Mouse (Mus musculus): ENCODE results near the gene Gper1. TPM values are rescaled to one million over a fixed set of nuclear protein-coding genes. Genes with fewer than 3 reads are reported as not detected.

The Gper1 gene
- polyA plus RNA-seq, 1 experiment from 2014 or later: not detected

DNA sequence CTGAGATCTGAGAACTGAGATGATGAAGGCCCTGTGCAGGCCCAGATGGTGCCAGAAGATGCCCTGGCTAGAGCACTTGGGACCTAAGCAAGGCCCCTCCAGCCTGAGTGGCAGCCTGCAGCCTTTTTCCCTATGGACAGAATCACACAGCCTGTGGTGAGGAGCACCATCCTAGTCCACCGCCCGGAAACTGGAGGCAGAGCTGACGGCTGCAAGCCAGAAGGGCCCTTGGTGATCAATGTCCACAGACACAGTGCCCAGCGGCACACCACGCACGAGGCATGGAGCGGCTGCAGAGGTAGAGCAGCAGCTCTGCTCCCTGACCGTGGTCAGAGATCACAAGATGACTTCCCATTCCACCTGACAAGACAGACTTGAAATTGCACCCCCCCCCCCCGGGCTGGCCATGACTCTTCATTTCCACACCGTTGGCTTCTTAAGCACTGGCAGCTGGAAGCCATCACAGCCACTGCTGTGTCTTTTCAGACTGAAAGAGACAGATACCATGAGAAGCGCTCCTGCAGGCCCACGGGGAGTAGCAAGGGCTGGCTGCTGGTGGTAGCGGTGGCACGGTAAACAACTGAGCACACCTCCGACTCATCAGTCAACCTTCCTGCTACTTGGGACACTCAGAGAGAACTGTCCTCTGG lies 11.2 kb upstream of the Gper1 start:
- 83% methylated on average over 15 of the region's 15 CpGs for WGBS (ENCODE audit: missing documents)
- H3K36me3 ChIP-seq (ENCODE audit: inconsistent target): peaks cover 12% of the 10 kb centered on the region; the same call in 1 of the 2 replicates
- no peak overlapping the region for H3K27ac ChIP-seq
- no peak overlapping the region for H3K4me3 ChIP-seq (ENCODE audit: inconsistent target)
- peaks cover 40% of the 10 kb centered on the region for H3K79me2 ChIP-seq (ENCODE audit: inconsistent target)

DNA sequence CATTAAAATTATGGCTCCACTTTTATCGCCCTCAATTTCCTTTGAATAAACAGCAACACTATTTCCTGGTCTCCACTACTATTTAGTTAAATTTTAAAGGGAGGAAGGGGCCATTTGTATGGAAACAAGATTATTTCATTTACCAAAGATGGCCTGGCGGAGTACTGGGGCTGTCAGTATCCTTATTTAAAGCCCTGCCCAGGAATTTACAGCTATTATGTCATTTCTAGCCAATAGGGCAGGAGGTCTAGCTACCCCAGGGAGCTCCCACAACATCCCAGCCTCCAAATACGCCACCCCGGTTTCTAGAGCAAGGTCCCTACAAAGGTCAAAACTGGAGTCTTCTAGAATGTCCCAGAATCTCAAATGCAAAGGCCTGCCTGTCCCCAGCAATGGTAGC lies 9.4 kb upstream of the Gper1 start:
- Histone ChIP-seq H3K79me2 (ENCODE audit: inconsistent target) (peaks cover 26% of the 10 kb centered on the region; the same call in 1 of the 2 replicates), H3K36me3 (ENCODE audit: inconsistent target) (peaks cover 12% of the 10 kb centered on the region; the same call in 1 of the 2 replicates), H3K4me3 (ENCODE audit: inconsistent target) (no peak overlapping the region), H3K27ac (no peak overlapping the region)
- WGBS (ENCODE audit: missing documents): 95% methylated on average over 4 of the region's 4 CpGs

DNA sequence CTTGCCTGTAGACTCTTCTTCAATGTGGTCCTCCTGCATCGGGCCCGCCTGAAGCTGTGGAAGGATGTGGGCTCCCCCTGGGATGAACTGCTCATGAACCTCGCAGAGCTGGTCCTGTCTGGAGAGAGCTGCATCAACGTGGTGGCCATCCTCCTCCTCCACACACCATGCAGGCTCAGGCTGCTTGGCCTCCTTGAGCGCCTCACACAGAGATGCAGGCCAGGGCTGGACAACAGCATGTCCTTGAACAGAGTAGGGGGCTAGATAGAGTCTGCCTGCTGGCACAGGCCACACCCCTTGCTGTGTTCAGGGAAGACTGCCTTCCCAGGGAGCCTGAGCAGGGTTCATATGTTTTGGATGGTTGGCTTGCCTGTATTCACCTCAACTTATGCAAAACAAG lies 8.0 kb upstream of the Gper1 start:
- H3K79me2 ChIP-seq (ENCODE audit: inconsistent target): peaks cover 20% of the 10 kb centered on the region; the same call in 1 of the 2 replicates
- peaks cover 12% of the 10 kb centered on the region; the same call in 1 of the 2 replicates for H3K36me3 ChIP-seq (ENCODE audit: inconsistent target)
- H3K27ac ChIP-seq: no peak overlapping the region
- WGBS (ENCODE audit: missing documents): 91% methylated on average over 5 of the region's 5 CpGs
- no peak overlapping the region for H3K4me3 ChIP-seq (ENCODE audit: inconsistent target)

DNA sequence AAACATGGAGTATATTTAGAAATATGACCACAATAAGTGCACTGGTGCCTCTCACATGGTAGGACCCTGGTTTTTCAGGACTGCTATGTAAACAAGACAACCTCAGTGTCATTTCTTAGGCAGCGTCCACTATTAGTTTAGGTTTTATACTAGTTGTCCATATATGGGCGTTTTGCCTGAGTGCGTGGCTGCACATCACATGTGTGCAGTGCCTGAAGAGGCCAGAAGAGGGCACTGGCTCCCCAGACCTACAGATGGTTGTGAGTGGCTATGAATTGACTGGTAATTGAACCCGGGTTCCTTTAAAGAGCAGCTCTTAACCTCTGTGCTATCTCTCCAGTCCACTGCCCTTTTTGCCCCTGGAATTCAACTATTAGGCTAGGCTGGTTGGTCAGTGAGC lies 6.0 kb upstream of the Gper1 start:
- H3K79me2 ChIP-seq (ENCODE audit: inconsistent target): peaks cover under 1% of the 10 kb centered on the region; the same call in 1 of the 2 replicates
- no peak overlapping the region for H3K4me3 ChIP-seq (ENCODE audit: inconsistent target)
- H3K36me3 ChIP-seq (ENCODE audit: inconsistent target): peaks cover 12% of the 10 kb centered on the region; the same call in 1 of the 2 replicates
- no peak overlapping the region for H3K27ac ChIP-seq
- 100% methylated on average over 4 of the region's 4 CpGs for WGBS (ENCODE audit: missing documents)

DNA sequence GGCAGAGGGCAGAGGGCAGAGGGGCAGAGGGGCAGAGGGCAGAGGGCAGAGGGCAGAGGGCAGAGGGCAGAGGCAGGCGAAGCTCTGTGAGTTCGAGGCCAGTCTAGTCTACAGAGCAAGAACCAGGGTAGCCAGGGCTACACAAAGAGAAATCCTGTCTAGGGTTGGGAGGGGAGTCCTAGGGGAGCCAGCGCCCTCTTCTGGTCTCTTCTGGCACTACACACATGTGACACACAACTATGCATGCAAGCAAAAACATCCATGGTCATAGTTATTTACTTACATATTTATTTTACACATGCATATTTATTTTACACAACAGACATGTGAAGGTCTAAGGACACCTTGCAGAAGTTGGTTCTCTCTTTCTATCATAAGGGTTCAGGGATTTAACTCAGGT lies 5.5 kb upstream of the Gper1 start:
- WGBS (ENCODE audit: missing documents): 94% methylated on average over 3 of the region's 3 CpGs

DNA sequence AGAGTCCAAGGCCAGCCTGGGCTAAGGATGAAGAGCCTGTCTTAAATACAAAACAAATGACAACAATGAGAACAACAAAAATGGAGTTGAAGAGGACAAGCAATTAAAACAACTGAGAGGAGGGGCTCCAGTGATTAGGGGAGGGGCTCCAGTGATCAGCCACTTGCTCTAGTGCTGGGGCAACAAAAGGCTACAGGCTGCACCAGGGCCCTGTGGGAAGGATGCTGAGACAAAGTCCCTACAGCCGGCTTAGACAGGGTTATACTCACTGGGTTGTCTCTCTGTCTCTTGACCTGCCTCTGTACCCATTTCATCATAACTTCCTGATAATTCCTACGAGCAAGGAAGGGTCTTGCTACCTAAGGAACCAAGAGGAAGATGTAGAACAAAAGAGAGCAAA lies 4.8 kb upstream of the Gper1 start:
- WGBS (ENCODE audit: missing documents): 52% methylated on average over 2 of the region's 2 CpGs
- Histone ChIP-seq H3K4me3 (ENCODE audit: inconsistent target) (no peak overlapping the region), H3K27ac (no peak overlapping the region), H3K79me2 (ENCODE audit: inconsistent target) (no peaks in the 10 kb centered on the region), H3K36me3 (ENCODE audit: inconsistent target) (peaks cover 12% of the 10 kb centered on the region; the same call in 1 of the 2 replicates)

More for the DNA sequence above, 5.5 kb upstream of the Gper1 start:
- peaks cover 12% of the 10 kb centered on the region; the same call in 1 of the 2 replicates for H3K36me3 ChIP-seq (ENCODE audit: inconsistent target)
- no peak overlapping the region for H3K27ac ChIP-seq
- no peaks in the 10 kb centered on the region; the same call in 1 of the 2 replicates for H3K79me2 ChIP-seq (ENCODE audit: inconsistent target)
- no peak overlapping the region for H3K4me3 ChIP-seq (ENCODE audit: inconsistent target)

DNA sequence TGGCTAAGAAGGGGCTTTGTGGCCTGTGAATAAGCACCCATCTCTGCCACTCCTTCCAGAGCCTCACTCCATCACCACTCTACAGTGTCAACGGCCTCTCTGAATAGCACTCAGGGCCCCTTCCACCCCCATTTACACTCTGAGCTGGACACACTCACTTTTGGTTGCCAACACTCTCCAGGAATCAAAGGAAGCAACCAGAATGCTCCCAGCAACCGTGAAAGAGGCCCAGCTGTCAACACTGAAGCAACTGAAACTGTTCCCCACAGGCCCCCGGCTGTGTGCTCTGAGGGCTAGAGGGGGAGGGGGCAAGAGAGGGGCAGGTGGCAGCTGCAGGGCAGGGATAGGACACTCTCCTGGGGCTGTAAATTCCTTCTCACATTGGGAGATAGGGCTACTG lies 4.3 kb upstream of the Gper1 start:
- 35% methylated on average over 3 of the region's 3 CpGs for WGBS (ENCODE audit: missing documents)
- no peak overlapping the region for H3K27ac ChIP-seq
- no peaks in the 10 kb centered on the region for H3K79me2 ChIP-seq (ENCODE audit: inconsistent target)
- peaks cover 12% of the 10 kb centered on the region; the same call in 1 of the 2 replicates for H3K36me3 ChIP-seq (ENCODE audit: inconsistent target)
- H3K4me3 ChIP-seq (ENCODE audit: inconsistent target): no peak overlapping the region

DNA sequence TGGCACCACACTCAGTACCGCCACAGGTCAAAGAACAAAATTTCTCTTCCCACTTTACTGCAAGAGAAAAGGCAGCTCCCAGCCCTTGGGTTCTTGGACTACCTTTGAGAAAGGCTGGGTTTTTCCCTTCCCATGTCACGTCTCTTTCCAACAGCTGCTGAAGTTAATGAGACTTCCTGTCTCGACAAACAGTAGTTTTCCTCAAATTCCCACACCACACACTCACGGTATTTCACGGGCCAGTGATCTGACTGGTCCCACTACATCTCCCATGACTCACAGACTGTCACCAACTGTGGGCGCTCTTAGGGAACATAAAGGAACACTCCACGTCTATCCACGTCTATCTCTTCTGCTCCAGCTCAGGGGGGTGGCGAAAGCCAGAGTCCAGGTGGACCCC lies 2.2 kb downstream of the Gper1 start:
- 95% methylated on average over 8 of the region's 9 CpGs for WGBS (ENCODE audit: missing documents)
- Histone ChIP-seq H3K27ac (no peak overlapping the region), H3K36me3 (ENCODE audit: inconsistent target) (no peaks in the 10 kb centered on the region), H3K4me3 (ENCODE audit: inconsistent target) (no peak overlapping the region), H3K79me2 (ENCODE audit: inconsistent target) (no peaks in the 10 kb centered on the region)

DNA sequence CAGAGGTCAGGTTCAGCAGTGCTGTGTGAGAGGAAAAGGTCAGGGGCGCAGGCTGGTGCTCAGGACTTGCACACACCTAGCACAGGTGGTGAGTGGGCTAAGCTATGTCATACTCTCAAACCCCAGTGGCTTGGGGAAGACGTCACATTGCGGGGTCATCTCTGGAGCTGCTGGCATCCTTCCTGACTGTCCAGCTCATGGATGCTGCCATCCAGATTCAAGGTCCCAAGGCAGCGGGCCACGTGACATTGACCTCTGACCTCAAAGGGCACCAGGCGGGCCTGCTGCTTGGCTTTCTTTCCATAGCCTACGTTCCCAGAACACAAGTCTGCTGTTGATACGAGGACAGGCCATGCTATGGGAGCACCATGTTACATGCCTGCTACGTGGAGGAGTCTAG lies 4.0 kb downstream of the Gper1 start:
- Histone ChIP-seq H3K27ac (no peak overlapping the region), H3K4me3 (ENCODE audit: inconsistent target) (no peak overlapping the region), H3K79me2 (ENCODE audit: inconsistent target) (no peaks in the 10 kb centered on the region), H3K36me3 (ENCODE audit: inconsistent target) (no peaks in the 10 kb centered on the region)
- WGBS (ENCODE audit: missing documents): 97% methylated on average over 9 of the region's 9 CpGs

DNA sequence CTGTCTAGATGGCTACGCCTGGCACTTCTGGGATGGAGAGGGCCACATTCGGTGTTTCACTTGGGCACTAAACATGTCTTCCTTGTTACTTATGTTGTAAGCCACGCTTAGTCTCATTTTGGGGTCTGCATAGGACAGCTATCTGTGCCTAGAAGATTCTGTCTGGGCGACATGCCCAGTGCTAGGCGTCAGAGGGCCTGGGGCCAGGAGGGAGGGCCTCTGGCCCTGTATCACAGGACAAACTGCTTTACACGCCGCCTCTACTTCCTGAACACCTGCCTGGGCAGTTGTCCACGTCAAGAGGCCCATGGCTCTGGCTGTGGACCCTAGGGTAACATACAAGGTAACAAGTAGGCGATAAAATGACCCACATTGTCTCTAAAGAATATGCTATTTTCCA lies 5.0 kb downstream of the Gper1 start:
- H3K79me2 ChIP-seq (ENCODE audit: inconsistent target): no peaks in the 10 kb centered on the region
- WGBS (ENCODE audit: missing documents): 84% methylated on average over 9 of the region's 9 CpGs
- H3K27ac ChIP-seq: no peak overlapping the region
- no peaks in the 10 kb centered on the region for H3K36me3 ChIP-seq (ENCODE audit: inconsistent target)
- H3K4me3 ChIP-seq (ENCODE audit: inconsistent target): no peak overlapping the region

DNA sequence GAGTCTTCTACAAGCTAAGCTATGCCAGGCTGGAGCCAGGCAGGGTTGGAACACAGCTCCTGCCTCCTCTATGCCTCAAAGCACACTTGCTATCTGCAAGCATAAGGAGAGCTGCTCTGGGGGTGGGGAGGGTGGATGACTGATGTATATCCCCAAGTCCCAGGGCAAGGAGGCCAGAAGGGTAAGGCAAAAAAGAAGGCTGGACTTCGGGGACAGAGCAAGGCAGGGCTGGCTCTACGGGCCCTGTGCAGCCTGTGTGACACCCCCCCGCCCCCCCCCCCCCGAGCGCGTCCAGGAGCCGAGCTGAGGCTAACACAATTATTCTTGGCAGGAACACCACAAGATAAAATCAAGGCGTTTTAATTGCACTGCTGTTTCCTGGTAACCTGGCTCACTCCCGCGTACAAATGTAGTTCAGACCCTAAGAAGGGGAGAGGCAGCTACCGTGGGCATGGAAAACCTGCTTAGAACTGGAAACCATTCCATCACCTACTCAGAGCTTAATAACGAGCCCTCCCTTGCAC lies 6.9 kb downstream of the Gper1 start:
- H3K79me2 ChIP-seq (ENCODE audit: inconsistent target): no peaks in the 10 kb centered on the region
- H3K4me3 ChIP-seq (ENCODE audit: inconsistent target): no peak overlapping the region
- no peaks in the 10 kb centered on the region for H3K36me3 ChIP-seq (ENCODE audit: inconsistent target)
- 59% methylated on average over 8 of the region's 12 CpGs for WGBS (ENCODE audit: missing documents)
- no peak overlapping the region for H3K27ac ChIP-seq

DNA sequence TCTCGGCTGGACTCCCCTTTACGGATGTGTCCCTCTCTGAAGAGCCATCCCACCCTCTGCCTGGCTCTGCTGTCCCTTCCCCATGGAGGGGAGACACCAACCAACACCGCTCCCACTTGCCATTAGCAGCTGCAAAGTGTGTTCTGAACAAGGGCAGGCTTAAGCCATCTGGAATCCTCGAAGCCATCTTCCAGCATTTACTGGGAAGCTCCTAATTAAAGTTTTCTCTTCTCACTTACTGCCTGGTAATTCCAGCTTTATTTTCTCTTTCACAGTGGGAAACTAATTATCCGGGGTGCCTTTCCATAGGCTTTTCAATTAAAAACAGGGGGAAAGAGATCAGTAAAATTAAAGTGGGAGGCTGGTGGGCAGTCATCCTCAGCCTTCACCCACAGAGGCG lies 9.4 kb downstream of the Gper1 start:
- WGBS (ENCODE audit: missing documents): 94% methylated on average over 6 of the region's 6 CpGs
- H3K36me3 ChIP-seq (ENCODE audit: inconsistent target): no peaks in the 10 kb centered on the region

DNA sequence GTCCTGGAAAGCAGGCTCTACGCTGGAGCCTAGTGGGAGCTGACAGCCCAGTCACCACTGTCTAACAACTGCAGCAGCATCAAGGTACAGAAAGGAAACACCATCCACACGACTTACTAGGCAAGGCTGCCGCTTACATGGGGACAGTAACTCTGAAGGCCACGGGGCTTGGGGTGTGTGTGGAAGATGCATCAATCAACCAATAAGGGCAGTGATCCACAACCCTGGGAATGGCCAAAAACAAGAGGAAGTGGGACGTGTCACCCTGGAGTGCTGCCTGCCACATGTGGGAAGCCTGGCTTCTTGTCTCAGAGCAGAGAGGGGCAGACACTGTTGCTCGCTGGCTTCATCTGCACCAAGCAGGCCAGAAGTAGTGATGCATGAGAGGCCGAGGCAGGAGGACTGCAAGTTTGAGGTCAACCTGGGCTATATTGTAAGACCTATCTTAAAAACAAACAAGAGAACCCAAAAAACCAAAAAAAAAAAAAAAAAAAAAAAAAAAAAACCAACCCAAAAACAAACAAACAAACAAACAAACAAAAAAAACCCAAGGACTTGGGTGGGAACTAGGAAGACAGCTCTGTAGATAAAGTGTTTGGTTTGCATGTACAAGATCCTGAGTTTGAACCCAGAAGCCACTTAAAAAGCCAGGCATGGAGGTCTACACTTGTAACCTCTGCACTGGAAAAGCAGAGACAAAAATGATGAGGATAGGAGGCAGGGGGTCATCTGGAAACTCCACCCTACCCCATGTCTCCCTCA lies 10.0 kb downstream of the Gper1 start:
- Histone ChIP-seq H3K36me3 (ENCODE audit: inconsistent target) (no peaks in the 10 kb centered on the region), H3K79me2 (ENCODE audit: inconsistent target) (no peaks in the 10 kb centered on the region), H3K4me3 (ENCODE audit: inconsistent target) (no peak overlapping the region), H3K27ac (no peak overlapping the region)
- WGBS (ENCODE audit: missing documents): 78% methylated on average over 6 of the region's 7 CpGs

More for the DNA sequence above, 9.4 kb downstream of the Gper1 start:
- Histone ChIP-seq H3K27ac (no peak overlapping the region), H3K4me3 (ENCODE audit: inconsistent target) (no peak overlapping the region), H3K79me2 (ENCODE audit: inconsistent target) (no peaks in the 10 kb centered on the region)

DNA sequence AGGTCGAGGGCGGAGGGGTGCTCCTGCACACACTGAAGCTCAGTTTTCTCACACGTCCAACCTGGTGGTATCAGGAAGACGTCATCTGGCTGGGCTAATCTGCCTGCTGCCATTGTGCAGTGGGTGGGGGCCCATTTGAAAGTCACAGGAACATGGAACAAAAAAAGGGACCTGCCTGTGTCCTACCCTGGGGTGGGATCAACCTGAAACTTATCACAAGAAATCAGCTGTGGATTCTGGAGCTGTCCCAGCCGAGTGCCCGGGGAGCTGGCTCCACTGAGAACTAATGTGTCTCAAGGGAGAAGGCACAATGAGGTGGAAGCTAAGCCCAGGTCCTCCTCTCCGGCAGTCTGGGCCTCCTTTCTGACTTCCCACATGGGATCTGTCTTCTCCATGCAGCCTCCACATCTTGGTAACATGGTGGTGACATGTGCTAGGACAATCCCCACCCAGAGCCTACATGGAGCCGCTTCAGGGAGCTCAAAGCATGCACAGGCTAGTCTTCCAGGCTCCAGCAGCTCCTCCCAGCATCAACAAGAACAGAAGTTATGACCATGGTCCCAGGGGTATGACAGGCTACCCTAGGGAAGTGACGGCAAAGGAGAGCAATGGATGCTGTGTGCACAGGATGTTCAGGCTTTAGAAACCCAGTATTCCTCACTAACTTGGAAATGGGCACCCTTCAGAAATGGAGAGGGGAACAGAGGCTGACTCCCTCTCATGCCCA lies 11.1 kb downstream of the Gper1 start:
- WGBS (ENCODE audit: missing documents): 94% methylated on average over 9 of the region's 9 CpGs
- Histone ChIP-seq H3K36me3 (ENCODE audit: inconsistent target) (no peaks in the 10 kb centered on the region), H3K27ac (no peak overlapping the region), H3K4me3 (ENCODE audit: inconsistent target) (no peak overlapping the region), H3K79me2 (ENCODE audit: inconsistent target) (no peaks in the 10 kb centered on the region; the same call in 1 of the 2 replicates)
